Mouse (Mus musculus) lung, adult 2 months (tissue): Measurements from ENCODE around the gene Adipor2.

Experiments
- CTCF ChIP-seq: fragments of 200-500 bp; IDR thresholded peaks from 2 replicates; pipeline ENCODE4 v1.5.1; 2011; ENCODE audit warnings: mild to moderate bottlenecking, low read length, control low read depth; ENCODE audit not compliant: insufficient read depth
- POLR2A ChIP-seq: fragments of 200-500 bp; IDR thresholded peaks from 2 replicates; pipeline ENCODE4 v1.6.1; 2011; ENCODE audit warnings: low read depth, mild to moderate bottlenecking, control low read depth, low read length, borderline replicate concordance; ENCODE audit errors: extremely low read depth

DNA sequence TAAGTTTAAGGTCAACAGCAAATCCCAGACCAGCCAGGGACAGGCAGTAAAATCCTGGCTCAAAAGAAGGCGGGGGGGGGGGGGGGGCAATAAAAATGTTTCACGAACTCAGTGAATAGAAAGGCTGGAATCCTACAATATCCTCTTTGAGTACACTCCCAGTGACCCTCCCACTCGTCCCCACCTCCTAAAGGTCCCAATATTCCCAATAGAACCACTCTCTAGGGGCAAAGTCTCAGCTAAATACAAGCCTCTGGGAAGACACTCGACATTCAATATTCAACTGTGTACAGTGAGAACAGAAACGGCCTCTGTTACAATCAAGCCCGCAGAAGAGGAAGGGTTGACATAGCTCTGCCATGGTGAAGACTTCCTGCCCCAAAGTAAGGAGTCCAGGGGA is 9.7 kb downstream of the Adipor2 start:
- TF ChIP-seq CTCF (no peak), POLR2A (no peak)
